Mouse (Mus musculus) 3134 (cell line): ENCODE measurements at regions not wholly inside any gene's neighbourhood (a gene's known extent, or its start where the extent isn't known, plus 50 kb on each side); places are given as distances from the start of the nearest gene placed in this dataset.

ENCODE experiments used
- DNase-seq: peaks from one replicate; pipeline ENCODE4 v3.0.0-alpha.2; 2011; ENCODE audit warnings: low spot score; ENCODE audit not compliant: insufficient read length; ENCODE audit errors: extremely low read depth

DNA sequence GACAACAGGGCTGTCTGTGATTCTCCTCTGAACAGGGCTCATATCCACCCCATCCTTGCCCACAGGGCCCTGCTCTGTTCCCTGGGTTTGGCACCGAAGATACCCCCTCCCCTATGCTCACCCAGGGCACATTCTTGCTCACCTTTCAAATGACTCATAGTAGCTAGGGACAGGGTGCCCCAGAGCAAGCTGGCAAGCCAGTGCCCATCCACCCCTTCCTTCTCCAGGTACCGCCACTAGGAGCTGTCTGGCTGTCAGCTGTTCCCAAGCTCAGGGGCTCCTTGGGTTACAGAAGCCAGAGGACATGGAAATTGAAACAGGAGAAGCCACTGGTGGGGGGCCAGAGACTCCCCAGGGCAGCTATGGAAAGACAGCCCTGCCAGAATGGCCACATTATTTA, 216.4 kb downstream of the Ly86 start:
- DNase-seq = no peak

DNA sequence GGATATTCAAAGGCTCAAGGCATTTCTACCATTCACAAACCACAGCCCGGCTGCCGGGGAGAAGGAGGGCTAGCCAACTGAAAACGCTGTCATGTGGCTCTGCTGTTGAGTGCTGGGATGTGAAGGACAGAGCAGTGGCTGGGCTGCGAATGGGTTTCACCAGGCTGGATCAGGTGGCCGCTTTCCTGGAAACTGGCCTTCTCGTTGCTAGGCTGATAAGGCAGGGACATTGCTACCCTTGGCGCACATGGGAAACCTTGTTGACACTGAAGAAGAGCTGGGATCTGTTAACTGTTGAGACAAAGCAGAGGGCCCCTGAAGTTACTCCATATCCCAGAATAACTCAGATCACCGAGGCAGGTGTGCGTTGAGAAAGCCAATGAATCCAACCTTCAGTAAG, 216.1 kb upstream of the Rreb1 start:
- DNase-seq = no peak

DNA sequence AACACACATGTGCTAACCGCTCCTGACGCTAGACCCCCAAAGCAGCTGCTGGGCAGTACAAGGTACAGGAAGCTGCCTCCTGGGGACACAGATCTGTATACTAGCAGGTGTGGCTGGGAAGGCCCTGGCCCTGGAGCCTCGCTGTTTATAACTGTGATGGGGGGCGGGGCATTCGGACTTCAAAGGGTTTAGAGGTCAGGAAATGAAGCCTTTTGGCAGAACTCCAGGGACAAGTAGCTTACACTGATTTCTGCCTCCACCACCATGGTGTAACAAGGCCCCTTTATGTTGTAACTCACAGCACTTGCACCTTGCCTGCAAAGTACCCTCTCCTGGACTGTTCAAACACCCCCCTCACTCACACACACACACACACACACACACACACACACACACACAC, 215.5 kb upstream of the Rreb1 start:
- DNase-seq = no peak

DNA sequence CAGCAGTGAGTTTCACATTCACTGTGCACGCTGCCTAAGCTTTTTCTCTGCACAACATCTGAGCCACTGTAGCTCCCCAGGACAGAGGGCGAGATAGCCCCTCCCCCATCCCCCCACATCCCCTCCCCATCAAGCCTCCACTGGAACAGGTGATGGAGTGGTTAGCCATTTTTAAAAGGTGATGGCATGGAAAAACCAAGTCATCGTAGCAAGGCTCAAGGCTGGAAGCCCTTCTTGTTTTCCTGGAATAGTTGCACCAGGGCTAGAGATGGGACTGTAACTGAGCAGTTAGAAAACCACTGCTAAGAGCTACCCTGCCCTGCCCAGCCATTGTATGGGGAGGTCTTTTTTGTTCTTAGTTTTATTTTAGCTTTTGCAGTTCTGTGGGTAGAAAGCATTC, 209.1 kb upstream of the Rreb1 start:
- no peak for DNase-seq

DNA sequence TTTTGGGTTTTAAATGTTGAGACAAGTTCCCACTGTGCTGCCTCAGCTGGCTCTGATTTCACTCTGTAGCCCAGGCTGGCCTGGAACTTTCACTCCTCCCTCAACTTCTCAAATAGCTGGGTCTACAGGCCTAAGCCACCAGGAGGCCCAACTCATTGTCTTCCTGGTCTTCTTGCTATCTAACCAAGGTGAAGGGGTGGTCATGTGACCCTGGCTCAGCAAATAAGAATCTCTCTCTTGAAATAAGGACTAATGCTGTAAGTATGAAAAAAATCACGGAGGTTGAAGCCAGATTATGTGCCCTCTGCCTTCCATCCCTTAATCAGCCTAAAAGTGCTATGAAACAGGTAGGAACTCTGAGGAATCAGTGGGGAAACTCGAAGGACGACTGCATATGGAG, 208.7 kb upstream of the Rreb1 start:
- no peak for DNase-seq

DNA sequence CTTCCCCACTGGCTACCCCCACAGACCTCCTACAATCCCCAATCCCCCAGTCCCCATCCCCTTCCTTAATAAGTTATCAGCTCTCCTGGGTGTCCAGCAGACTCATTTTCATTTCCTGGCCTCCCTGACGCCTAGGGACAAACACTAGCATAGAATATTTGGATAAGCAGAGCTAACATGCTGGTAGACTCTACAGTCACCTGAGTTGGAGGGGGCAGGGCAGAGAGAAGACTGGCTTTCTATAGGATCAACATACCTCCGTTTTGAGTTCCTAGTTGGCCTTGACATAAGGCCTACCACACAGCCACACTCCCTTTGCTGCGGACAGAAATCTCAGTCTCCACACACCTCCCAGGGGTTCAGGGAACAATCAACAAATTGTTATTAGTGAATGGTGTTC, 205.2 kb upstream of the Rreb1 start:
- no peak for DNase-seq

DNA sequence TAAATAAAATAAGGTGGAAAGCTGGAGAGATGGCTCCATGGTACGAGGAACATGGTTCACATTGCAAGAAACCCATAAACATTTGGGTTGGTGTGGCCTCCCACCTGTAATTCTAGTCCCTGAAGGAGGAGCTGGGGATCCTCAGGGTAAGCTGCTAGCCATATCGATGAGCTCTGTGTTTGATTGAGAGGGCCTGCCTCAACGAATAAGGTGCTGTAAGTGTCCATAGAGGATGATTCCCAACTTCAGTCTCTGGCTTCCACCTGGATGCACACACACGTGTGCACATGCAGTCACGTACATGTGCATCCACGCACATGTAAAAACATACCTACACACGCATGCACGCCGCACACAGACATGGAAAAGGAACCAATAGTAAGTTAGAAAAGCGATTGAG, 199.0 kb upstream of the Rreb1 start:
- DNase-seq = no peak

DNA sequence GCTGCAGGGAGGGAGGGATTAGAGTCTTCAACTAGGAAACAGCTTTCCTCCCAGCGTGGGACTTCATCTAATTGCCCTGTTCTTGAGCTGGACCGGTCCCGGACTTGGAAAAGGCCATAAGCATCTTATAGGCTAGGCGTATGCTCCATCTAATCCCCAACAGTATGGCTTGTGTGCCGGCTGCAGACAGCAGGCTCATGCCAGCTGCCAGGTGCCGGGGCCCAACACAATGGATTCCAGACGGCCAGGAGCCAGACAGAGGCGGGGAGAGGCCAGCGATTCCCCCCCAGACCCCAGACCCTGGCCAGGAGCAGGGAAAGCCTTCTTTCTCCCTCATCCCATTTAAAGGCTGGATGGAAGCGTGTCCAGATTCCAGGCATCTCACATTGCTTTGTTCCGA, 198.4 kb upstream of the Rreb1 start:
- DNase-seq = no peak

DNA sequence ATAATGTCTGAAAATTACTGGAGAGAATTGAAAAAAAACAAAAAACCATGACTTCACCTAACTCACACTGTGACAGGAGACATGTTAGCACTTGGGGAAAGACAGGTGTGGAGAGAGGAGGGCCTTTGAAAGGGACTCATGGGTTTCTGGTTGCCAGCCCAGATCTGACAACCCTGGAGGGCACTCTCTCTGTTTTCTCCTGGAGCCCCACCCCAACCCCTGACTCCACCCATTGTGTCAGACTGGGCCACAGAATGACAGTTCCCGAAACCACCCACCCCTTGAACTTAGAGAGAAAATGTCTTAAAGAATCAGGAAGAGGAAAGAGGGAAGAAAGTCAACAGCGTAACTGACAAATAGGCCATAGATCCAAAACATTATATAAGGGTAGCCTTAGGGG, 197.4 kb upstream of the Rreb1 start:
- no peak for DNase-seq

DNA sequence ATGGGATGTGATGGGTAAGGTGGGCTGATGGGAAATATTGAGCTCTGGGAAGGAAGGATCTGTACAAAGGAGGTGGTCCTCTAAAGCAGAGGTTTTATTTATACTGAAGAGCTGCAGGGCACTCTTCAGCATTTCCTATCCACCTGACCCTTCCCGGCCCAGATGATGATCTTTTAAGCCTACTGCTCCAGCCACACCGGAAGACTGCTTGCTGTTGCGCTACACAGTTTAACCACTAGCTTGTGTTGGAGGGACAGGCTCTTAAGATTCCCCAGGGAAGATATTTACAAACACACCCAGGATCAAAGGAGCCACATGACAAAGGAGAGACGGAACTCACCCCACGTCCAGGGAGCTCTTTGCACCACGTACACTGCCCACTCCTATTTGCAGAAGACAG, 196.8 kb upstream of the Rreb1 start:
- DNase-seq = no peak

DNA sequence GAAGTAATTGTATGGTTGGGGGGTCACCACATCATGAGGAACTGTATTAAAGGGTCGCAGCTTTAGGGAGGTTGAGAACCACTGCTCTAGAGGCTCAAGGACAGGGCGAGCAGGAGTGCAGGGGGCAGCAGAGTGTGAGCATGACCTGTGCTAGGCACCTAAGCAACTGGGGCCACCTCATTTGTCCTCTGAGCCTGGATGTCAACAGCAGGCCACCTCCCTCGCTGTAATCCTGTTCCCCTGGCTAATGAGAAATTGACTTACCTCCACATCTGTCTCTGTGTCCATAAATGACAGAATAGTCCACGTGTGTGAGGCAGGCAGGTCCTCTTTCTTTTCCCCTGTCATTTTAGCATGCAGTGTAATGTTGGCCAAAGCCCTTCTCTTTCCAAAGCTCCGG, 192.7 kb upstream of the Rreb1 start:
- DNase-seq = no peak

DNA sequence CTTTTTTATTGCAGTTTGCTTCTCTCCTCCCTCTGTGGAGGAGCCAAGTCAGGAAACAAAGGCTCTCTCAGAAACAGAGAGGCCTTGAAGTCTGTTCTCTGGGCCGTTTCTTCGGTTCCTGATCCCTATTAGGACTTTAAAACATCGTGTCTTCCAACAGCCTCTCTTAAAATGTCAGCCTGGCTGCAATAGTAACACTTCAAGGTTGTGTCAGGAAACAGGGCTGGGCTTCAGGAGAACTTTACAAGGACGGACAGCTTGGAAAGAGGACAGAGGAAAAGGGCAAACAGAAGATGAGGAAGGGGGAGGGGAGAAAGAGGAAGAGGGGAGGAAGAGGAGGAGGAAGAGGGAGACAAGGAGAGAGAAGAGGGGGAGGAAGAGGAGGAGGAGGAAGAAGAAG, 191.7 kb upstream of the Rreb1 start:
- no peak for DNase-seq

DNA sequence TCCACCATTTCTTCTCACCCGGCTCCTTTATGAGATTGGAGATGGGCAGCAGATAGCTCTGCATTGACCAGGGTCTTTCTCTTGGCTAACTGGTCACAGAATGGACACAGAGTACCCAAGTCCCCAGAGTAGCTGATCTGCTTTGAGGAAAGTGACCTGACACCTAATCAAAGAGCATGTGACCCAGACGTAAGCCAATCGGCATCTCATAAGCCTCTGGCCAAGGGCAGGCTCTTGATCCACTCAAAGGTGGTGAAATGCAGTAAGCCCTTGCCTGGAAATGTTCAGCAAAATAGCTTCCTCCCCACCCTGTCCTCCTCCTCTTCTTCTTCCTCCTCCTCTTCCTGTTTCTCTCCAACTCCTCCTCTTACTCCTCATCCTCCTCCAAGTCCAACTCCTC, 190.3 kb upstream of the Rreb1 start:
- no peak for DNase-seq

DNA sequence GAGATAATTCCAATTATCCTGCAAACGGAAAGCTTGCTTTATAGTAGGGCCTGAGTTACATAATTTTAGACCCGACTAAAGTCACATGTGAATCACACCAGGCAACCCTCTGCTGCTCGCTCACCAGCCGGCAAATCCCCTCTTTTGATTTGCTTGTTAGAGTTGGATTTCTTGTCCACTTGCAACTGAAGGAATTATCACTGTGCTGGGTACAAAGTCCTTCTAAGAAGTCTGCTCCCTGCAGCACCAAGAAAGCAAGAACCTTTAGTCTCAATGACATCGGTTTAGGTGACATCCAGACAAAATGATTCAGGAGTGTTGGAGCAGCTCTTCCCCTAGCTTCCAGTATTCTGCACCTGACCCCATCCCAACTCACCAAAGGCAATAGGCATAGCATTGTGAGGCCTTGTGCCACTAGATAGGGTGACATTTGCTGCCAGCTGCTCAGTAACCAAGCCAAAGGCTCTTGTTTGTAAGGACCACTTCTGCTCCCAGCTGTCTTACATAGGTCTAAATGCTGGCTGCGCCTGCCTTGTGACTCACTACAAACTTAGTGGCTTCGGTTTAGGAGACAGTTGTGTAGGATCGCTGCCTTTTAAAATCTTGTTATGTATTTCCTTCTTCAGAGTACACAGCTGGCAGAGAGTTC, 189.5 kb upstream of the Rreb1 start:
- DNase-seq = no peak

DNA sequence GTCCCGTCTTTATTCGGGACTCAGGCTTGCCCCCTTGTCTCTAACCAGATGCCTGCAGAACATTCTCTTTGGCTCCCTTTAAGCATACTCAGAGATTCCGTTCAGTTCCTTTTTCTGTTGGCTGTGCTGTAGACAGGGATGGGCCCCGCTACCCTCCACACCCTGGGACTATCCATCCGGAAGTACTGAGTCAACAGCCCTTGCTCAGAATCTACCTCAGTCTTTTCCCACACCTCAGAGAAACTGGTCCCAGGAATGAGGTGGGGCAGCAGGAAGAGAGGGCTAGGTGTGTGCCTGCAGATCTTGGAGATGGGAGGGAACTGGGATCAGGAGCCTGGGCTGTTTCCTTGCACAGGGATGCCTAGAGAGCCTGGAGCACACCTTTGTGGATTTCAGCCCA, 186.1 kb upstream of the Rreb1 start:
- no peak for DNase-seq

DNA sequence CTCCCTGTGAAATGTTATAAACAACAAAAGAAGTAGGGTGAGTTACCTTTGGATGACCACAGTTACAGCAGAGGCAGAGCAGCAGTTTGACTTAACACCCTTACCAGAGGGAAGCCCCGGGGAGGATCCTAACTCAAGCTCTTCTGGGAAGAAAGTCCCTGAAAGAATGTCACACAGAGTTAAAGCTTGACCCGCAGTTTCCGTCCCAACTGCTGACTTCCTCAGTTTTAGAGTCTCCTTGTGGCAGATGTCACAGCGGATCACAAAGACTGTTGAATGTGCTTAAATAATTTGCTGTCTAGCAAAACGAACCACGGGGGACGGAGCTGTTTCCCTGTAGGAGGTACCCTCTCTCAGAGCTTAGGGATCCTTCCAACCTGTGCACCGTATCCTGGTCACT, 183.0 kb upstream of the Rreb1 start:
- no peak for DNase-seq

DNA sequence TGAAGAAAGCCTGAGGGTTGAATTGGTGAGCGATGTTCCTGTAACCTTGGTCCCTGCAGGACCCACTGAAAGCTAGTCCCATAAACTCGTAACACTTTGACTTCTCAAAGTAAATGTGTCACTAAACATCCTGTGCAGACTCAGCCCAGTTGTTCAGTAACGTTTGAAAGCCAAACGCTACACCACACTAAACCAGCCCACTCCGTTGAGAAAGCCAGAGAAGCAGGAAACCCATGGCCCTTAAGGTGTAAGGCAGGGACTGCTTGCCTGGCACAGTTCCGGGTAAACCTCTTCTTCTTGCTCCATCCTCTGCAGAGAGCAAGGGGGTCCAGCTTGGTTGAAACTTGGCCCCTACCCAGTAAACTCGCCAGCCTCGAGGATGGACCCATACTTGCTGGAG, 180.6 kb upstream of the Rreb1 start:
- DNase-seq = no peak

DNA sequence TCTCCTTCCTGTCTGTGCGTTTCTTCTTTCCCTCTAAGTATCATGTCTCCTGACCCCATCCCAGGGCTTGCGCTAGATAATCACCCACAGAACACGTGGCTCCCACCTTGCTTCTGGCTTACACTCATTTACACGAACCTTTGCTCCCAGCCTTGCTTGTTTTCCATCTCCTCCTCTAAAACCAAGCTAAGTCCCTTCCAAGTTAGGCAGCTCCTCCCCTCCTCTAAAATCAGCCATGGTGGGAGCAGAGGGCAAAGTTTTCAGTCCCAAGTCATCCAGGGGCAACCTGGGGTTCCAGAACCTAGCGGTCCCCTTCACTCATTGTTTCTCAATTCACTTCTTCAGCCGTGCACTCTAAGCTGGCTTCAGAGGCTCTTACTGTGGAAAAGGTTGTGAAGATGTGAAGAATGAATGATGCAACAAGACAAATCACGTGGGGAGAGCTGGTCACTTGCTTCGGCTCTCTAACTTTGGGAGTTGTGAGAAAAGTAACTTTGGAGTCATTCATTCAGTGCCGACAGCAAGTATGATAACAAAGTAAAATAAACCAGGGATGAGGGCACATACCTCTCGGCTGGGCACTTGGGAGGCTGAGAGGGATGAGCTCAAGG, 179.9 kb upstream of the Rreb1 start:
- no peak for DNase-seq

DNA sequence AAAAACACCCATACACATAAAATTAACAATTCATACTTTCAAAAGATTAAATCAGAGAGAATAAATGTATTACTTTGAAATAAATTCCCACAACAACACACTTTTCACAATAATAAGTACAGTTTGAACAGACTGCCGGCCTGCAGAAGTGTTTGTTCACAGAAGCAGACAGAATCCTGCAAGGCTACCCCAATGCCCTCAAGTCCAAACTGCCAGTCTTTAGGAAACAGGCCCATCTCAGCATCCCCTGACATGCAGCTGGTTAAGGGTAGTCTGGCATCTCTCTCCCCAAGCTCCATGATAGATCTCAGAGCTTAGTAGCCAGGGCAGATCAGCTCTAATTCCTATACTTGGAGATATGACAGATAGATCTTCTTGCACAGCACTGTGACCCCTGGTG, 178.5 kb upstream of the Rreb1 start:
- no peak for DNase-seq

DNA sequence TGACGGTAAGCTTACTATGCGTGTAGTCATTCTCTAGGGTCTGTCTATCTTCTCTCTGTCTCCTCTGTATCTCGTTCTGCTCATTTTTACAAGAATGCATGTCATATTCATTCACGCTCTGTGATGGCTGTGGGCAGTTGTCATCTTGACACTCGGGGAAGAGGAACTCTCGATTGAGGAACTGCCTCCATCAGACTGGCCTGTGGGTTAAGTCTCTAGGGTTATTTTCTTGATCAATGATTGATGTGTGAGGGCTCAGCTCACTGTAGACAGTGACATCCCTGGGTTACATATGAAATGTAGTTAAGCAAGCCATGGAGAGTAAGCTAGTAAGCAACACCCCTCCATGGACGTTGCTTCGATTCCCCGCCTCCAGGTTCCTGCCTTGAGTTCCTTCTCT, 178.0 kb upstream of the Rreb1 start:
- DNase-seq = no peak

DNA sequence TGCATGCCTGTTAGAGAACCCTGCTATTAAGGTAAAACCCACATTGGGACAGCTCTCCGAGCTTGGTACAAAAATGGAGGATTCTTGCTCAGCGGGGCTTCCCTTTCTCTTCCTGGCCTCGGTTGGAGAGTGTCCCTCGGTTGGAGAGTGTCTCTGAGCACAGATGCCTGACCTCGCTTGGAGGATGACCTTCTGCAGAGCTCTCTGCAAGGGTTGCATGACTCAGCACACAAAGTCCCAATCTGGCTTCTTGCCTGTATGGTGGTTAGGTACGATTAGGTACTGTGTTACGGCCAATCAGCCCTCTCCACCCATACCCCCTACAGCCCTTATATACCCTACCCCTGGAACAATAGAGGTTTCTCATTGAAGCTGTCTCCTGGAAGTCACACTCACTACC, 177.1 kb upstream of the Rreb1 start:
- no peak for DNase-seq

DNA sequence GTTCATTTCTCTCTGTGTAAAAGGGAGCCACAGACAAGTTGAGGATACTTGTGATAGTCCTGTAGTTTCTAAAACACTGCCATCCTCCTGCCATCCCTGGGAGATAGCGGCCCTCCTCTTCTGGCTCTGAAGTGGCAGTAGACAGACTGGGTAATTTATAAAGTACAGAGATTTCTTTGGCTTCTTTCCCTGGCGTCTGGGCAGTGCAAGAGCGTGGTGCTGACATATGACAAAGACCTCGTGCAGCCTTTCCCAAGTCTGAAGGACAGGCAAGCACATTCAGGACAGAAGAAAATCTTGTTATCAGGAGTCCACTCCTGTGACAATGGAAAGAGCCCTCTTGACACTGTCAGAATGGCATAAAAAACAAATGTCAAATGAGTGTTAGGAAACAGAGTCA, 175.9 kb upstream of the Rreb1 start:
- DNase-seq = no peak
